10 mouse cellular contexts compared by ENCODE assay signal in the genomic region with DNA sequence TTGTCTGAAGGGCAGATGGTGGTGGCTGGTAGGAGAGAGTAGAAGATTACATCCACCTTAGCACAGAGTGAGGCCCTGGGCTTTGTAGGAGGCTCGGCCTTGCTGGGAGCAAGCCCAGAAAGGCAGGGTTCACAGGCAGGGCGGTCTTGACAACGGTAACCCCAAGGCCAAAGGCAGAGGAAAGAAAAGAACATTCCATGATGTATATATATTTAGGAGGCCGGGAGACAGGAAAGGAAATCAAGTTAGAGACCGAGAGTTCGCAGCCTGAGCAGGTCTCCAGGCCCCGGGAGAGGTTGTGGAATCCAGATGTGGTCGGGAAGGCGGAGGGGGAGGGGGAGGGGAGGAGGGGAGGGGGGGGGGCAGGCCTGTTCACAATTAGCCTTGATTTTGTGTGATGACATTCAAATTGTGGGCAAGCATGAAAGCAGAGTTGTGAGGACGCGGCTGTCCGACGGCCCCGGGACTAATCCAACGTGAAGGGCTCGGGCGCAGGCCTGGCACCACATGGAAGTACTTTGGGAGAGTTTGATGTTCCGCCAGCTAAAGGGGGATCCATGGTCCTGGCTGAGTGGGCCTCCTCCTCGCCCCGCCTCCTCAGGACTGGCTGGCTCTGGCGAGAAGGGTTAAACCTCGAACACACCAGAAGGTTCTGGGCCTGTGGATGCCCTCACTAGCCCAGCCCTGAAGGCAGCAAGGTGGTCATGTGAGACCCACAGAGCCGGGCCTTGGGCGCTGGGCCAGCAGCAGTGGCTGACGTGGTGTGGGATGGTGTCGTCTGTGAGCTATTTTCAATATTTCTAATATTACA.
A peak's percentile ranks its signal among the peaks of the same experiment; 100 is the strongest.
DNase-seq lines count a peak whose midpoint lies in the region; ATAC-seq and TF ChIP-seq lines count a peak whose summit lies in the region.
"Had no signal": no experiment of that assay in that cellular context is flagged by ENCODE, and none has a peak within 500 bp of the region (broad histone marks: within the 10 kb centered on the region; RNA-seq: fewer than 3 reads in every experiment).

No protein-coding gene starts in this region.

- WGBS in kidney, postnatal 0 days, result 73% methylated on average over 22 of the region's 26 CpGs
- 32% methylated on average over 24 of the region's 26 CpGs for WGBS in embryonic facial prominence, embryonic 11.5 days
- 53% methylated on average over 24 of the region's 26 CpGs for WGBS in hindbrain, postnatal 0 days

- H3K4me1 ChIP-seq in kidney, postnatal 0 days (replicated peaks; ENCODE audit: insufficient read depth, low read length), result no peaks in the 10 kb centered on the region
- peaks cover 7% of the 10 kb centered on the region for H3K4me1 ChIP-seq in embryonic facial prominence, embryonic 11.5 days (ENCODE audit: control insufficient read depth, insufficient read depth, low read length)
- H3K4me1 ChIP-seq in hindbrain, postnatal 0 days (ENCODE audit: insufficient read depth, low read length), result peaks cover 5% of the 10 kb centered on the region; the same call in 1 of the 2 replicates

- H3K4me2 ChIP-seq in kidney, postnatal 0 days (ENCODE audit: low read length), result no peak overlapping the region
- H3K4me2 ChIP-seq in embryonic facial prominence, embryonic 11.5 days (ENCODE audit: low read depth, low read length), result no peak overlapping the region
- no peak overlapping the region for H3K4me2 ChIP-seq in hindbrain, postnatal 0 days (ENCODE audit: low read depth, low read length)
- H3K4me2 ChIP-seq: heart, embryonic 13.5 days had no signal

- H3K9ac ChIP-seq in kidney, postnatal 0 days (ENCODE audit: low read depth, low read length), result no peak overlapping the region
- 0 out of 2 replicates have a peak overlapping the region, but pooled peaks have one; percentile 3 for H3K9ac ChIP-seq in embryonic facial prominence, embryonic 11.5 days (replicated peaks; ENCODE audit: low read length)
- H3K9ac ChIP-seq in hindbrain, postnatal 0 days (replicated peaks; ENCODE audit: low read length), result no peak overlapping the region
- H3K9ac ChIP-seq: heart, embryonic 13.5 days had no signal

- no peak for TF ChIP-seq CTCF in kidney, postnatal 0 days (IDR thresholded peaks at IDR 0.05; ENCODE audit: low read depth)
- TF ChIP-seq CTCF in hindbrain, postnatal 0 days (IDR thresholded peaks at IDR 0.05; ENCODE audit: low read depth), result no peak

- H3K9me3 ChIP-seq in kidney, postnatal 0 days (replicated peaks; ENCODE audit: low read length), result no peaks in the 10 kb centered on the region
- H3K9me3 ChIP-seq in embryonic facial prominence, embryonic 11.5 days (replicated peaks; ENCODE audit: control insufficient read depth, low read length), result no peaks in the 10 kb centered on the region
- H3K9me3 ChIP-seq in hindbrain, postnatal 0 days (ENCODE audit: low read length), result no peaks in the 10 kb centered on the region
- H3K9me3 ChIP-seq: heart, embryonic 13.5 days had no signal

- H3K27ac ChIP-seq in kidney, postnatal 0 days, result no peak overlapping the region
- peak overlapping the region; percentile 87 for H3K27ac ChIP-seq in embryonic facial prominence, embryonic 11.5 days (replicated peaks; ENCODE audit: low read depth, low read length)
- no peak overlapping the region for H3K27ac ChIP-seq in hindbrain, postnatal 0 days
- H3K27ac ChIP-seq: heart, embryonic 13.5 days had no signal

- ATAC-seq in kidney, postnatal 0 days (replicated peaks; ENCODE audit: low FRiP score, low read depth), result no peak
- ATAC-seq in embryonic facial prominence, embryonic 11.5 days (replicated peaks; ENCODE audit: insufficient number of reproducible peaks, low FRiP score, low TSS enrichment, low read depth), result peak; percentile 82
- ATAC-seq in hindbrain, postnatal 0 days, result 0 out of 2 replicates have a peak, but pooled peaks have one; percentile 36
- no peak for ATAC-seq in granulocyte monocyte progenitor cell, adult 5-6 weeks (replicated peaks; ENCODE audit: poor library complexity, severe bottlenecking)

- H3K27me3 ChIP-seq in kidney, postnatal 0 days (ENCODE audit: insufficient read depth, low read length), result no peaks in the 10 kb centered on the region
- no peaks in the 10 kb centered on the region for H3K27me3 ChIP-seq in embryonic facial prominence, embryonic 11.5 days (ENCODE audit: control insufficient read depth, insufficient read depth, low read length)
- H3K27me3 ChIP-seq in hindbrain, postnatal 0 days (ENCODE audit: insufficient read depth, low read length), result no peaks in the 10 kb centered on the region

- H3K4me3 ChIP-seq in kidney, postnatal 0 days (replicated peaks; ENCODE audit: low read depth, low read length), result no peak overlapping the region
- no peak overlapping the region for H3K4me3 ChIP-seq in embryonic facial prominence, embryonic 11.5 days (ENCODE audit: low read depth, low read length)
- no peak overlapping the region for H3K4me3 ChIP-seq in hindbrain, postnatal 0 days (ENCODE audit: low read length)
- H3K4me3 ChIP-seq: heart, embryonic 13.5 days; myocyte had no signal

- DNase-seq in kidney, postnatal 0 days (ENCODE audit: low spot score), result peak; percentile 41
- no peak for DNase-seq in kidney, adult 8-10 months
- peak; percentile 54 for DNase-seq in Muller cell, postnatal 12 days (ENCODE audit: inconsistent ontology term)
- DNase-seq in embryonic facial prominence, embryonic 11.5 days (ENCODE audit: low spot score), result peak; percentile 94
- no peak for DNase-seq in hindbrain, postnatal 0 days (ENCODE audit: low spot score)
- DNase-seq in right cerebral cortex, postnatal 4 days, result no peak
- DNase-seq in kidney, adult 11 months, result no peak

- no peaks in the 10 kb centered on the region for H3K36me3 ChIP-seq in kidney, postnatal 0 days (ENCODE audit: insufficient read depth, low read length)
- no peaks in the 10 kb centered on the region for H3K36me3 ChIP-seq in embryonic facial prominence, embryonic 11.5 days (replicated peaks; ENCODE audit: control insufficient read depth, insufficient read depth, low read depth, low read length)
- no peaks in the 10 kb centered on the region for H3K36me3 ChIP-seq in hindbrain, postnatal 0 days (ENCODE audit: insufficient read depth, low read length)
- H3K36me3 ChIP-seq: heart, embryonic 13.5 days had no signal

Comparison
In these comparisons a context has a peak if more than half of its experiments do, and no peak if none do; other contexts are left out.
1. DNase-seq: peak in kidney, postnatal 0 days (single experiment), Muller cell, postnatal 12 days (single experiment) and embryonic facial prominence, embryonic 11.5 days (single experiment); none in kidney, adult 8-10 months (0 of 2), hindbrain, postnatal 0 days (single experiment), right cerebral cortex, postnatal 4 days (single experiment) and kidney, adult 11 months (single experiment).
2. ATAC-seq: peak in embryonic facial prominence, embryonic 11.5 days (single experiment) and hindbrain, postnatal 0 days (single experiment); none in kidney, postnatal 0 days (single experiment) and granulocyte monocyte progenitor cell, adult 5-6 weeks (single experiment).